Mouse (Mus musculus) midbrain, embryonic 14.5 days (tissue): ENCODE data around the gene Gal3st3. TPM values are rescaled to one million over a fixed set of nuclear protein-coding genes. Genes with fewer than 3 reads are reported as not detected.

Experiments
- ATAC-seq: fragments of 200-750 bp; cut with Nextera tagmentation; 2 replicates; pipeline ENCODE4 v1.8.0; 2017; ENCODE audit warnings: moderate number of reproducible peaks, moderate library complexity; ENCODE audit not compliant: low FRiP score, low TSS enrichment
- DNase-seq: peaks from one replicate; pipeline ENCODE4 v3.0.0-alpha.2; 2015
- H3K27ac ChIP-seq: fragments of 300-500 bp; sonication (generic); replicated peaks from 2 replicates; pipeline ENCODE4 v1.5.1; 2014; ENCODE audit warnings: mild to moderate bottlenecking, low read depth, low read length, moderate library complexity
- H3K27me3 ChIP-seq: fragments of 300-500 bp; sonication (generic); 2 replicates; pipeline ENCODE4 v1.6.1; 2014; ENCODE audit warnings: low read length, control low read depth, mixed read lengths; ENCODE audit not compliant: control insufficient read depth, insufficient read depth
- H3K36me3 ChIP-seq: fragments of 300-500 bp; sonication (generic); 2 replicates; pipeline ENCODE4 v1.6.1; 2014; ENCODE audit warnings: low read length, control low read depth; ENCODE audit not compliant: control insufficient read depth, insufficient read depth
- H3K4me1 ChIP-seq: fragments of 300-500 bp; sonication (generic); 2 replicates; pipeline ENCODE4 v1.6.1; 2014; ENCODE audit warnings: mild to moderate bottlenecking, antibody characterized with exemption, low read length, control low read depth; ENCODE audit not compliant: control insufficient read depth, insufficient read depth
- H3K4me2 ChIP-seq: fragments of 300-500 bp; sonication (generic); 2 replicates; pipeline ENCODE4 v1.6.1; 2014; ENCODE audit warnings: mild to moderate bottlenecking, low read length, moderate library complexity
- H3K4me3 ChIP-seq: fragments of 300-500 bp; sonication (generic); replicated peaks from 2 replicates; pipeline ENCODE4 v1.5.1; 2014; ENCODE audit warnings: low read depth, low read length
- H3K9ac ChIP-seq: fragments of 300-500 bp; sonication (generic); replicated peaks from 2 replicates; pipeline ENCODE4 v1.6.1; 2014; ENCODE audit warnings: mild to moderate bottlenecking, low read length, moderate library complexity
- H3K9me3 ChIP-seq: fragments of 300-500 bp; sonication (generic); 2 replicates; pipeline ENCODE4 v1.6.1; 2016; ENCODE audit warnings: low read length, control low read depth, mixed read lengths; ENCODE audit not compliant: control insufficient read depth
- WGBS: fragments of 180-500 bp; shearing (Covaris S2); extraction: QIAGEN DNeasy Blood & Tissue Kit; methylation state at CpG from one replicate; pipeline ENCODE4 v1.1.7; 2014; 5-methylcytosine and 5-hydroxymethylcytosine counted together
- polyA plus RNA-seq: library from polyadenylated mRNA; unstranded; fragments of >200 nt; fragmentation: Nextera tagmentation; extraction: Ambion mirVana; gene quantifications from 2 replicates; pipeline ENCODE4 v1.2.1, GENCODE M21; 2014

Gene Gal3st3
- 29.0 and 35.5 TPM in 2 replicates for polyA plus RNA-seq

DNA sequence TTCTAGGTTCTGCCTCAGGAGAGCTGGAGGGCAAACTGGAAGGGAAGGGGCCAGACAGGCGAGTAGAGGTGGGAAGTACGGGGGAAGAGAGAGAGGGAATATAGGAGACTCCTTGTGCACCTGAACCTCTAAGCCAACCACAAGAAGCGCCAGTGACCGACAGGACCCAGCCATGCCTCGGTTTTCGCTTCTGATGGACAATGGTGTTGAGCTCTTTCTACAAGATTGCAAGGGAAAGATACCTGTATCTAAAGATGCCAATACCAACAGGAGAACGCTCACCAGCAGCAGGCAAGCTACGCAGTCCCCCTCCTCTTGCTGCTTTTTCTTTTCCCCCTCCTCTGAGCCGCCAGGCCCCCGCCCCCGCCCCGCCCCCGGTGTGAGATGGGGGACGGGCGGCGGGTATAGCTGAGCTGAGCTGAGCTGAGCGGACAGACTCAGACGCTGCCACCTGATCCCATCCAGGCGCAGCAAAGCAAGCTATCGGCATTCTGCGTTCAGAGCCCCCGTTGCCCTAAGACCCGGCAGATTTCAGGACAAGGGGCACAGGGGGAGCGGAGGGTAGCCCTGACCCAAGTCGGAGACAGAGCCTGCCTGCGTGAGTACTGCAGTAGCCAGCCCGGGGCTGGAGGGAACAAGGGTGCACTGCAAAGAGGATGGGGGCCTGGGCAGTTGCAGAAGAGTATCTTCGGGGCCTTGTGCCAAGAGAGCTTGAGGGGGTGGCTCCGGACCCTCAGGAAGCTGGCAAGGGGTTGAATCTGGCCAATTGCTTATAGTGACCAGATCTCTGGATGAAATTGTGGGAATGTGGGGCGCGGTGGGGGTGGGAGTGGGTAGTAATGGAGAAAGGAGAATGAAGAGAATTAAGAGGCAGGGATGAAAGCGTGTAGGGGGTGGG lies at the start of gene Gal3st3:
Gene Gal3st3, plus strand, starts transcription at position 429 of the 898 bp plus-strand sequence.
- Histone ChIP-seq H3K27me3 (no peaks in the 10 kb centered on the region), H3K36me3 (peaks cover 13% of the 10 kb centered on the region), H3K4me1 (peaks cover 30% of the 10 kb centered on the region), H3K27ac (peak within 1 kb of the TSS; percentile 86), H3K9me3 (no peaks in the 10 kb centered on the region), H3K9ac (peak within 1 kb of the TSS; percentile 82), H3K4me3 (peak within 1 kb of the TSS; percentile 63), H3K4me2 (peak within 1 kb of the TSS; percentile 76)
- peak; percentile 82 for DNase-seq
- WGBS = 2% methylated on average over 32 of the region's 32 CpGs
- peak; percentile 73 for ATAC-seq

DNA sequence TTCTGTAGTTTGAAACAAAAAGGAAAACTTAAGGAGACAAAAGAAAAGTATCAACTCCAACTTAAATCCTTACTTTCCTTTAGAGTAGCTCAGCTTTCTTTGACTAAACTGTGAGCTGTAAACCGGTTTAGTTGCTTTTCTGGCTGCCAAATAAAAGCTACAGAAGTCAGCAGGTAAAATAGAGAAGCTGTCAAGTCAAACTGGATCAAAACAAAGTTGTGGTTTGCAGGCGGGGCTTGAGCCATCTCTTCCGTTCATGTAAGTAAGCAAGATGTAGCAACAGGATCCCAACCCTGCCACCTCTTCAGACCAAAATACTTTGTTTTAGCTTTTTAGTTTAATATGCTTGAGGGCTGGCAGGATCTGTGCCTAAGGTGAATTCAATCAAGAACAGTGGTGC lies 41.0 kb upstream of the Gal3st3 start:
- H3K9ac ChIP-seq = no peak overlapping the region
- H3K36me3 ChIP-seq = no peaks in the 10 kb centered on the region
- DNase-seq (no peak), ATAC-seq (no peak)
- H3K4me3 ChIP-seq = no peak overlapping the region
- H3K27ac ChIP-seq = no peak overlapping the region
- H3K9me3 ChIP-seq = no peaks in the 10 kb centered on the region
- 61% methylated on average over 3 of the region's 3 CpGs for WGBS
- no peak overlapping the region for H3K4me2 ChIP-seq
- H3K27me3 ChIP-seq = no peaks in the 10 kb centered on the region
- no peaks in the 10 kb centered on the region for H3K4me1 ChIP-seq

DNA sequence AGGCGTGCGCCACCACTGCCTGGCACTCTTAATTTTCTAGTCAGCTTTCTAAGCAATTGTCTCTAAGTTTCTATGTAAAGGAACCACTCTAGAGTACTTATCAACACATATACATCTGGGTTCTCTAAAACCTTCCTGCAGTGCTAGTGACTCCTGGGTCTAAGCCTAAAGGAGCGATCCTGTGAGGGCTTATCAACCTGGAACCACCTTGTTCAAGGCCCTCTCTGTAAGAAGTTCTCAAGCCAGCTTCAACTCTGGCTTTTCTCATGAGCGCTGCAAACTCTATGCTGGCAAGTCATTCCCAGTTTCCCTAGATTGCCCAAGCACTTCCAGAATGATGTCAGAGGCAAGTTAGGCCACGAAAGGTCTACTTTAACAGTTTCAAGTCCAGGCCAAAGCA lies 31.1 kb upstream of the Gal3st3 start:
- Histone ChIP-seq H3K4me3 (no peak overlapping the region), H3K4me1 (peaks cover 24% of the 10 kb centered on the region), H3K27ac (no peak overlapping the region), H3K9ac (no peak overlapping the region), H3K36me3 (no peaks in the 10 kb centered on the region), H3K4me2 (no peak overlapping the region), H3K9me3 (no peaks in the 10 kb centered on the region), H3K27me3 (no peaks in the 10 kb centered on the region)
- WGBS = 93% methylated on average over 5 of the region's 5 CpGs
- DNase-seq (no peak), ATAC-seq (no peak)

DNA sequence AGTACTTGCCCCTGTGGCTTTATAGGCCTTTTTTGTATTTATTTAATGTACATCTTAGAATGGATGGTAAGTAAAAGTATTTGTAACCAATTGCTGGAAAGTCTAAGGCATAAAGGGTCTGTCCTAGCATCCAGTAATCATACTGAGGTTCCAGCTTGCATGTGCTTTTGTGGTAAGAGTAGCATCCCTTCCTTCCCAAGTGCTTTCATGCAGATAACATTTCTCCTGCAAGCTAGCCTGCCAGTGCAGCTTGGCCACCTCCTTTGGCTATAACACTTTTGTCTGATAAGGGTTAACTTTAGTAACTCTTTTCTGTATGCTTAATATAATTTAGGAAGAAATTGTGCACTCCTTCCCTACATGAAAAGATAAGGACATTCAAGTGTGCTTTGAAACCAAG lies 30.1 kb upstream of the Gal3st3 start:
- ATAC-seq = no peak
- peaks cover 25% of the 10 kb centered on the region for H3K4me1 ChIP-seq
- H3K27ac ChIP-seq = no peak overlapping the region
- no peaks in the 10 kb centered on the region for H3K9me3 ChIP-seq
- no peaks in the 10 kb centered on the region for H3K27me3 ChIP-seq
- no peak overlapping the region for H3K9ac ChIP-seq
- no peak overlapping the region for H3K4me2 ChIP-seq
- H3K36me3 ChIP-seq = no peaks in the 10 kb centered on the region
- DNase-seq = no peak
- no peak overlapping the region for H3K4me3 ChIP-seq

DNA sequence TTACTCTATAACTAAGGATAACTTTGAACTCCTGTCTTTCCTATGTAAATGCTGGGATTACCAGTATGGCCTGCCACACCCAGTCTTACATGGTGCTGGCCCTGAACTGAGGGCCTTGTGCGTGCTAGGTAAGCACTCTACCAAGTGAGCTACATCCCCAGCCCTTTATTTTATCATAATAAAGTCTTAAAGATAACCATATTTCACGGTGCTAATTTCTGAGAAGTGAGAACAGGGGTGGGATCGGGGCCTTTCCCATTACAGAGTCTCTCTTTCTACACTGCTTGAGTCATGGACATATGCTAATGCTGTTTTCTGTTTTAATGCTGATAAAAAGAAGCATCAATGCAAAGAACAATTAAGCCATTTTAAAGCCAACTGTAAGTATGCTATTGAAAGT lies 29.3 kb upstream of the Gal3st3 start:
- no peak overlapping the region for H3K27ac ChIP-seq
- no peak overlapping the region for H3K4me2 ChIP-seq
- H3K27me3 ChIP-seq = no peaks in the 10 kb centered on the region
- 87% methylated on average over 3 of the region's 3 CpGs for WGBS
- H3K36me3 ChIP-seq = peaks cover 1% of the 10 kb centered on the region
- no peak overlapping the region for H3K9ac ChIP-seq
- no peaks in the 10 kb centered on the region for H3K9me3 ChIP-seq
- no peak for DNase-seq
- ATAC-seq = no peak
- H3K4me1 ChIP-seq = peaks cover 28% of the 10 kb centered on the region
- H3K4me3 ChIP-seq = no peak overlapping the region

DNA sequence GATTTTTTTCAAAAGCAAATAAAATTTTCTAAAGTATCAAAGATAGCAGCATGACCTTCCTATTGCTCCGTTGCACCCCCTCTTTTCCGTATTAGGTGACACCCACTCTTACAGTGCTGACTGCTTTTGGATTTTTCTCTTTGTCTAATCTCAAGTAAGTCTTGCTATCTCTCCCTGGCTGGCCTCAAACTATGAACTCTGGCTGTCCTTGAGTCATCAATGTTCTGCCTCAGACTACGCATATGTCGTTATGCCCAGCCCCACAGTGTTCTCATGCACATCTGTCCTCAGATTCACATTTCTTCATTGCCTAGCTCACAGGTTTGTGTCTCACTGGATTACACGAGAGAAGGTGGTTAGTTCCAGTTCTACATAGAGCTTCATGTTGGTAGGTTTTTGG lies 28.7 kb upstream of the Gal3st3 start:
- no peak overlapping the region for H3K27ac ChIP-seq
- no peaks in the 10 kb centered on the region for H3K9me3 ChIP-seq
- ATAC-seq = no peak
- 0 out of 2 replicates have a peak overlapping the region, but pooled peaks have one; percentile 1 for H3K9ac ChIP-seq
- no peak overlapping the region for H3K4me2 ChIP-seq
- no peaks in the 10 kb centered on the region for H3K27me3 ChIP-seq
- peaks cover 28% of the 10 kb centered on the region for H3K4me1 ChIP-seq
- no peak overlapping the region for H3K4me3 ChIP-seq
- DNase-seq = no peak
- WGBS = 88% methylated on average over 5 of the region's 5 CpGs
- peaks cover 7% of the 10 kb centered on the region for H3K36me3 ChIP-seq

DNA sequence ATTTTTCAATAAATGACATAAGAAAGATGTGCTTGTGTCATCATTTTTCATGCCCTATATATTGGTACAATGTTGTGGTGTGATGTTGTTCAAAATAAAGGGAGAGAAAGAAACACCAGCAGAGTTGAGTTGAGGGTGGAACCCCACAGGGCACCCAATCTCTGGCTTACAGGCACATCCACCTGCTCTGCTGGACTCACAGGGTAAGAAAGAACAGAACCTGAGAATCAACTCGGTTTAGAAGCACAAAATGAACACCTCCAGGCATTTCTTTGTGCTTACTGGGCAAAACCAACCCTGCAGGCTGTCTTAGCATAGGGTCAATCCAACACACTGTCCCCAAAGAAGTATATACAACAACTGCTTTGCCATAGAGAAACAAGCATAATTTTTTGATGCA lies 26.7 kb upstream of the Gal3st3 start:
- ATAC-seq = no peak
- Histone ChIP-seq H3K4me3 (peak overlapping the region; percentile 96), H3K4me2 (peak overlapping the region; percentile 91), H3K9ac (peak overlapping the region; percentile 93; the same call in 1 of the 2 replicates), H3K27ac (no peak overlapping the region), H3K36me3 (peaks cover 26% of the 10 kb centered on the region), H3K27me3 (no peaks in the 10 kb centered on the region), H3K4me1 (peaks cover 28% of the 10 kb centered on the region), H3K9me3 (no peaks in the 10 kb centered on the region)
- DNase-seq = no peak
- 65% methylated on average over 1 of the region's 1 CpGs for WGBS

DNA sequence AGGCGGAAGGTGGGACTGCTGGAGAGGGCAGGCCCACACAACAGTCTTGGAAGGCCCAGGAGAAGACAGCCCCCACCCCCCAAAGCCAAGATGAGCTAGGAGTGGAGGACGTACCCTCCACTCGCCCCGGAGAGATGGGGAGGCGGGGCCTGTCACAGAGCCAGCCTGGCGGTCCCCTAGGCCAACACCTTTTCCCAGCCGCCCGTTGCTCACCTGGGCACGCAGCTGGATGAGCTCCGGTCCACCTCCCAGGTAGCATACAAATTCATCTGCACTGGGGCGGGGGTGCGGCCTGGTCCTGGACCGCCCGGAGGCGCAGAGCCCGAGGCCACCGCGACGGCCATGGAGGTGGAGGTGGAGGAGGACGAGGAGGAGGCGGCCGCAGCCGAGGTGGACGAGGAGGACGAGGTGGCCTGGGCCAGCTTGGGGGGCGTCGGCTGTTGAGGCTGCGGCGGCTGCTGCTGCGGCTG lies 25.8 kb upstream of the Gal3st3 start:
- H3K9ac ChIP-seq = peak overlapping the region; percentile 93
- H3K27me3 ChIP-seq = no peaks in the 10 kb centered on the region
- H3K4me3 ChIP-seq = peak overlapping the region; percentile 96
- H3K27ac ChIP-seq = peak overlapping the region; percentile 92
- H3K4me1 ChIP-seq = peaks cover 28% of the 10 kb centered on the region
- peak overlapping the region; percentile 91 for H3K4me2 ChIP-seq
- DNase-seq = peak; percentile 54
- peak; percentile 67 for ATAC-seq
- no peaks in the 10 kb centered on the region for H3K9me3 ChIP-seq
- under 1% methylated on average over 28 of the region's 30 CpGs for WGBS
- peaks cover 31% of the 10 kb centered on the region for H3K36me3 ChIP-seq
